ENCODE assay signal across 26 mouse cellular contexts in the genomic region with DNA sequence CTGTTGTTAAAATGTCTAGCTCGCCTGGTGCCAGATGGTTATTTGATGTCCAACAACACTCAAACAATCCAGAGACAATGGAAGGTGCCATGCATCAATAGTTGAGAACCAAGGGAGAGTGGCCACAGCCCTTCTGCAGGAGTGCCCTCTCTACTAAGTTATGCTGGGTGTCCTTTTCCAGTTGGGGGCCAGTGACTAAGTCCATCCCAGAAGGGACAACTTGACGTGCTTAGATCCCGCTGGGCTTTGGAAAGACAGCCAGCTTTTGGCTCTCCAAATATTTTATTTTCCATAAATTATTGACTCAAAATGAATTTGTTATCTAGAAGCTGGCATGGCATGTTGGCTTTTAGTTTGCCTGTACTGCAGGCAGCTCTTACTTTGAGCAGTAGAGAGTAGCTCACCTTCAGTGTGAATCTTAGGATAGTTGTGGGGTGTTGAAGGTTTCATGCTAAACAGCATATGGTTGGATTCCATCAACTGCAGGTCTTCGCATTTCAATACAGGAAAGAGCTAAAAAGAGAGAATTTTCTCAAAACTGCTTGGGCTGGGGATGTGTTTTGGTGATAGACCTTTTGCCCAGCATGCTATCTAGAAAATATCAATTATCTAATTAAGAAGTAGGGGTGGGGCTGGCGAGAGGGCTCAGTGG.
"Had no signal": no experiment of that assay in that cellular context is flagged by ENCODE, and none has a peak within 500 bp of the region (broad histone marks: within the 10 kb centered on the region; RNA-seq: fewer than 3 reads in every experiment).

No protein-coding gene starts in this region.

- DNase-seq: gastrocnemius, postnatal 14 days; gastrocnemius, postnatal 36 days; heart, adult 18-20 months; heart, postnatal 14 days; heart, postnatal 36 days; kidney, adult 18-20 months; kidney, adult 9 months; kidney, postnatal 10 days; kidney, postnatal 25 days; kidney, postnatal 4 days; liver; liver, embryonic 13.5 days had no signal

- H3K4me2 ChIP-seq: heart, embryonic 11.5 days; heart, embryonic 13.5 days; heart, embryonic 15.5 days; hindbrain, embryonic 14.5 days; intestine, embryonic 15.5 days; kidney, embryonic 15.5 days; limb, embryonic 12.5 days; liver, embryonic 11.5 days; liver, embryonic 13.5 days had no signal

- H3K9me3 ChIP-seq: heart, embryonic 13.5 days; heart, embryonic 15.5 days; intestine, embryonic 15.5 days; kidney, embryonic 15.5 days; limb, embryonic 10.5 days; limb, embryonic 12.5 days; liver, embryonic 13.5 days had no signal

- H3K9ac ChIP-seq: heart, embryonic 13.5 days; heart, embryonic 15.5 days; hindbrain, embryonic 14.5 days; intestine, embryonic 15.5 days; kidney, embryonic 15.5 days; limb, embryonic 12.5 days; liver, embryonic 13.5 days had no signal

- H3K27ac ChIP-seq: heart, embryonic 13.5 days; heart, embryonic 15.5 days; hindbrain, embryonic 14.5 days; intestine, embryonic 15.5 days; kidney, embryonic 15.5 days; layer of hippocampus, adult 2 months; left cerebral cortex, adult 2 months; limb, embryonic 10.5 days; limb, embryonic 12.5 days; liver, embryonic 13.5 days had no signal

- H3K36me3 ChIP-seq: heart, embryonic 13.5 days; heart, embryonic 15.5 days; intestine, embryonic 15.5 days; kidney, embryonic 15.5 days; limb, embryonic 10.5 days; limb, embryonic 12.5 days; liver, embryonic 13.5 days had no signal

- H3K4me1 ChIP-seq: heart, embryonic 13.5 days; heart, embryonic 15.5 days; intestine, embryonic 15.5 days; limb, embryonic 12.5 days; liver, embryonic 13.5 days had no signal

- ATAC-seq: hindbrain, embryonic 16.5 days; inflammation-experienced regulatory T-cells, adult 6 months; intestine, embryonic 15.5 days; intestine, postnatal 0 days had no signal

- H3K27me3 ChIP-seq: heart, embryonic 13.5 days; heart, embryonic 15.5 days; intestine, embryonic 15.5 days; kidney, embryonic 15.5 days; limb, embryonic 12.5 days; liver, embryonic 13.5 days had no signal

- H3K4me3 ChIP-seq: heart, embryonic 13.5 days; heart, embryonic 15.5 days; intestine, embryonic 15.5 days; kidney, embryonic 15.5 days; layer of hippocampus, adult 2 months; left cerebral cortex, adult 2 months; limb, embryonic 10.5 days; limb, embryonic 12.5 days; liver, embryonic 13.5 days had no signal
